Mouse (Mus musculus): ENCODE data around the gene Ndufa11. TPM values are rescaled to one million over a fixed set of nuclear protein-coding genes. Genes with fewer than 3 reads are reported as not detected.

Ndufa11 gene
- polyA plus RNA-seq, 1 experiment from 2014 or later, result 282 TPM

DNA sequence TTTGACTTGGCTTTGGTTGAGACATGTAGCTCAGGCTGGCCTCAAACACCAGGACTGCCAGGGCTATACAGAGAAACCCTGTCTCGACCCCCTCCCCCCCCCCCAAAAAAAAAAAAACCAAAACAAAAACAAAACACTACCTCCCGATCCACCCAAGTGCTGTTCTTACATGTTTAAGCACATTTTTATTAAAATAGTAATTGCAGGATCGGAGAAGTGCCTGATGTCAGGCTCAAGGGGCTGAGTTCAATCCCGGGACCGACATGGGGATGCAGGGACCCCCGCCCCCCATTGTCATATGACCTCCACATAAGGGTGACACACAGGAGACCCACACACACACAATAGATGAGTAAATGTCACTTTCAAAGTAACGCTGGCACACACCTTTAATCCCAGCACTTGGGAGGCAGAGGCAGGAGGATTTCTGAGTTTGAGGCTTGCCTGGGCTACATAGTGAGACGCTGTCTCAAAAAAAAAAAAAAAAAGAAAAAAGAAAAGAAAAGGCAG is 46.2 kb downstream of the Ndufa11 start:
- H3K9me3 ChIP-seq (replicated peaks), result no peaks in the 10 kb centered on the region
- H3K27me3 ChIP-seq (replicated peaks), result peaks cover 7% of the 10 kb centered on the region; the same call in 1 of the 2 replicates
- H3K9ac ChIP-seq, result peak overlapping the region; percentile 83
- peak overlapping the region; percentile 94 for H3K27ac ChIP-seq
- peaks cover 26% of the 10 kb centered on the region for H3K36me3 ChIP-seq
- H3K4me2 ChIP-seq, result peak overlapping the region; percentile 94
- peaks cover 55% of the 10 kb centered on the region for H3K4me1 ChIP-seq
- WGBS (ENCODE audit: insufficient replicate concordance), result 51% methylated on average over 8 of the region's 8 CpGs
- peak overlapping the region; percentile 73 for H3K4me3 ChIP-seq
- ATAC-seq, result no peak

DNA sequence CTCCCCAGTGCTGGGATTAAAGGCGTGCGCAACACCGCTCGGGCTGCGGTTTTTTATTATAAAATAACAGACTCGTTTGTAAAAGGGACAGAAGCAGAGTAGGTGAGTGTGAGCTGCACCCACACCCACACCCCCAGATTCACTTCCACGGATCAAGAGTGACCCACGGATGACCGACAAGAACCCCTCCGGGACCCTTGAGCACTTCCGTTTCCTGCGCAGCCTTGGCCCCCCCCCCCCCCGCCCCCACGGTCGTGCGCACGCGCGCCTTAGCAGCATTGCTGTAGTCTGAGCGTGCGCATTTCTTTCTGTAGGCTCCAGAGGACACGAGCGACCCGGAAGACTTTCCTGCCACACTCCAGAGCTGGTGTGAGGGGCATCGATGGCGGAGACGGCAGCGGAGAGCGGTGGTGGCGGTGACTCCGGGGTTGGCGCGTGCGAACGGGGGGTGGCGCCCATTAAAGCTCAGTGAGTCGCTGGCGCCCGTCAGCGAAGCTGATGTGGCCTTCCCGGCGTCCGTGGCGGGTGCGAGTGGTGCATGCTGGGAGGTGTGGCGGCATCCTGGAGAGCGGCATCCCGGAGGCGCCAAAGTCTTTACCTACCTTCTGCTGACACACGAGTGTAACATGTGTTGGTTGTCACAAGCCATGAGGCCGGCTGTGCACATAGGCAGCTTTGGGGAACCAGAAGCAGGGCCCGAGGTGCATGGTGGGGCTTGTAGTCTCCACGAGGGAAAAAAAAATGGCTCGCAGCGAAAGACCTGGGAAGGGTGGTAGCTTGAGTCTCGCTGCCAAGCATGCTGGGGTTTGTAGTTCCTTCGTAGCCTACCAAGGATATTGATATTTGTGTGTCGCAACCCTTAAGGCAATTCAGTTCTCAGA is 47.1 kb downstream of the Ndufa11 start, which contains the start of gene Dus3l:
Gene Dus3l, plus strand, starts transcription at position 284 of the 881 bp plus-strand sequence.
- Histone ChIP-seq H3K4me2 (peak within 1 kb of the TSS; percentile 94), H3K9ac (peak within 1 kb of the TSS; percentile 83), H3K4me1 (peaks cover 49% of the 10 kb centered on the region), H3K36me3 (peaks cover 35% of the 10 kb centered on the region), H3K27me3 (replicated peaks) (peaks cover 7% of the 10 kb centered on the region; the same call in 1 of the 2 replicates), H3K27ac (peak within 1 kb of the TSS; percentile 94), H3K9me3 (replicated peaks) (no peaks in the 10 kb centered on the region), H3K4me3 (peak within 1 kb of the TSS; percentile 73)
- peak; percentile 66 for ATAC-seq
- 1% methylated on average over 56 of the region's 58 CpGs for WGBS (ENCODE audit: insufficient replicate concordance)

DNA sequence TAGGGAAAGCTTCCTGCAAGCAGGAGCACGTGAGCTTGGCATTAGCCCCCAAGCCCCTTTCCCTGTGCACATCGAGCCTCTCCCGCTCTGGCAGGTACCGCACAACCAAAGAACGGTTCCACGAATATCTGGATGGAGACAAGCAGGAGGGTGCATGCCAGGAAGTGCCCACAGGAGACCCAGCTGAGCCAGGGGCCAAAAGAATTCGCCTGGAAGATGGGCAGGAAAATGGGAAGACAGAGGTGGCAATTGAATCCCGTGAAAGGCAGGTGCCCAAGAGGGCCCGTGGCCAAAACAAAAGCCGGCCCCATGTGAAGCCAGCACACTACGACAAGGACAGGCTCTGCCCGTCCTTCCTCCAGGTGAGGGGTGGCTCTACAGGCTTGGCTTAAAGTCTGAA is 47.9 kb downstream of the Ndufa11 start:
- WGBS (ENCODE audit: insufficient replicate concordance), result 37% methylated on average over 12 of the region's 12 CpGs
- Histone ChIP-seq H3K4me1 (peaks cover 45% of the 10 kb centered on the region), H3K4me3 (peak overlapping the region; percentile 73), H3K9ac (peak overlapping the region; percentile 83), H3K36me3 (peaks cover 43% of the 10 kb centered on the region), H3K9me3 (replicated peaks) (no peaks in the 10 kb centered on the region), H3K27ac (peak overlapping the region; percentile 94), H3K27me3 (replicated peaks) (peaks cover 2% of the 10 kb centered on the region; the same call in 1 of the 2 replicates), H3K4me2 (peak overlapping the region; percentile 94)
- no peak for ATAC-seq

DNA sequence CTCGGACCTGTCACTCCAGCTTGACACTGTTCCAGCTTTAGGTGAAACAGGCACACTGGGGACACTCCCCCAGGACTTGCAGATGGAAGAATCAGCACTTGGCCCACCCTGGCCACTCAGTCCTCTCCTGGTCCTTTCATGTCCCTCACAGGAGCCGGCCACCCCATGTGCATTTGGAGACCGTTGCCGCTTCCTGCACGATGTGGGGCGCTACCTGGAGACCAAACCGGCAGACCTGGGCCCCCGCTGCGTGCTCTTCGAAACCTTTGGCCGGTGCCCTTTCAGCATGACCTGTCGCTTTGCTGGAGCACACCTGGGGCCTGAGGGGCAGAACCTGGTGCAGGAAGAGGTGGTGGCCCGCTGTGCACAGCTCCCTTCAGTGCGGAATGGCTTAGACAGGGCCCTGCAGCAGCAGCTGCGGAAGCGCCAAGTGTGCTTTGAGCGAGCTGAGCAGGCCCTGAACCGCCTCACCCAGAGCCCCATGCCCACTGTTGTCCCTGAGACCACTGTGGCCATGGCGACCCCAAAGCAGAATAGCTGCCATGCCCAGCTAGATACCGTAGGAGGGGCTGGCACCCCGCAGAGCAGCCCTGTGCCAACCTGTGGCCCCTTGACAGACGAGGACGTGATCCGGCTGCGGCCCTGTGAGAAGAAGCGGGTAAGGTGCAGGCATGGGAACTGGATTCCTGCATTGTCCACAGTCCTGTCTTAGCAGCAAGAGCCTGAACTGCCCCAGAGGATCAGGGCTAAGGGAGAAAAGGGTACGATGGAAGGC is 49.3 kb downstream of the Ndufa11 start:
- Histone ChIP-seq H3K4me2 (no peak overlapping the region), H3K9ac (no peak overlapping the region), H3K27me3 (replicated peaks) (no peaks in the 10 kb centered on the region), H3K9me3 (replicated peaks) (no peaks in the 10 kb centered on the region), H3K36me3 (peaks cover 56% of the 10 kb centered on the region), H3K4me1 (peaks cover 32% of the 10 kb centered on the region), H3K4me3 (no peak overlapping the region), H3K27ac (no peak overlapping the region)
- ATAC-seq, result no peak
- 92% methylated on average over 27 of the region's 27 CpGs for WGBS (ENCODE audit: insufficient replicate concordance)

DNA sequence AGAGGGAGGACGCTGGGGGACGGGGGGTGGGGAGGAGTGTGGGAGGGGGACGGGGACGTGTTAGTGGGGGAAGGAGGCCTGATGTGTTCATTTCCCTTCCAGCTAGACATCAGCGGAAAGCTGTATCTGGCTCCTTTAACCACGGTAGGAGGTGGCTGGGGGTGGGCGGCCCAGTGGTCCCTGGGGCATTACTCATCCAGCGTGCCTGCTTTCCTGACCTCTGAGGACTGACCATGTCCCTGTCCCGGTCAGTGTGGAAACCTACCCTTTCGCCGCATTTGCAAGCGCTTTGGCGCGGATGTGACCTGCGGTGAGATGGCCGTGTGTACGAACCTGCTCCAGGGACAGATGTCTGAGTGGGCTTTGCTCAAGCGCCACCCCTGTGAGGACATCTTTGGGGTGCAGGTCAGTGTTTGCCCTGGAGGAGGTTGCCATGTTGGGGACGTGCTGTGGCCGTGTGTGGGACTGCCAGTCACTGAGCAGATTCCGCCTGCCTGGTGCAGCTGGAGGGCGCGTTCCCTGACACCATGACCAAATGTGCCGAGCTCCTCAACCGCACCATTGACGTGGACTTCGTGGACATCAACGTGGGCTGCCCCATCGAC is 50.1 kb downstream of the Ndufa11 start:
- Histone ChIP-seq H3K36me3 (peaks cover 57% of the 10 kb centered on the region), H3K9ac (no peak overlapping the region), H3K4me1 (peaks cover 25% of the 10 kb centered on the region), H3K27me3 (replicated peaks) (no peaks in the 10 kb centered on the region), H3K9me3 (replicated peaks) (no peaks in the 10 kb centered on the region), H3K4me2 (no peak overlapping the region), H3K27ac (no peak overlapping the region), H3K4me3 (no peak overlapping the region)
- ATAC-seq, result no peak
- 90% methylated on average over 29 of the region's 29 CpGs for WGBS (ENCODE audit: insufficient replicate concordance)

DNA sequence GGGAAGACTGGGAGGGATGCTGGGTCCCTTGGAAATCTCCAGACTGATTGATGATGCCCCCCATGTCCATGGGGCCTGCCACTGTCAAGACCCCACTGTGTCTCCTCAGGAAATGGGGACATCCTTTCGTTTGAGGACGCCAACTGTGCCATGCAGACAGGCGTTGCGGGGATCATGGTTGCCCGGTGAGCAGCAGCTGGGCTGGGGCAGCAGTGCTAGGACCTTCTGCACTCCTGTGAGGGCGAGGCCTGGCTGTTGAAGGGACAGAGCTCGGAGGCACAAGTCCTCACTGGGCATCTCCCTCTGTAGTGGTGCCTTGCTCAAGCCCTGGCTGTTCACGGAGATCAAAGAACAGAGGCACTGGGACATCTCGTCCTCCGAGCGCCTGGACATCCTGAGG is 51.4 kb downstream of the Ndufa11 start:
- H3K36me3 ChIP-seq, result peaks cover 57% of the 10 kb centered on the region
- no peaks in the 10 kb centered on the region for H3K27me3 ChIP-seq (replicated peaks)
- WGBS (ENCODE audit: insufficient replicate concordance), result 87% methylated on average over 11 of the region's 11 CpGs
- peaks cover 25% of the 10 kb centered on the region for H3K4me1 ChIP-seq
- no peak for ATAC-seq
- no peak overlapping the region for H3K27ac ChIP-seq
- no peaks in the 10 kb centered on the region for H3K9me3 ChIP-seq (replicated peaks)
- H3K9ac ChIP-seq, result no peak overlapping the region
- no peak overlapping the region for H3K4me2 ChIP-seq
- H3K4me3 ChIP-seq, result no peak overlapping the region

DNA sequence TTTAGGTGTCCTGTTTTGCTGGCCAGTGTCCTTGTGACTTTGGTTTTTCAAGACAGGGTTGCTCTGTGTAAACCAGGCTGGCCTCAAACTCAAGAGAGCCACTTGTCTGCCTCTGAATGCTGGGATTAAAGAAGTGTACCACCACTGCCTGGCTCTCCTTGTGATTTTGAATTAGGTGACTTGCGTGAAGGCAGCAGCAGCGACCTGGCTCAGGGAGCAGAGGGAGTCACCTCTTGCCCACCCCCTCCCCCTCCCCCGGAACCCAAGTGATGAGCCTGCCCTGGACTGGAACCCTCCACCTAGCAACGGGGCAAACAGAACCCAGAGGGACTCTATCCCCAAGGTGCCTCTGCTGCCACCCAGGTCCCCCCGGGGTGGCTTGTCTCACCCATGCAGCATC is 52.4 kb downstream of the Ndufa11 start, which contains the start of gene Prr22:
Gene Prr22, plus strand, starts transcription at position 301 of the 400 bp plus-strand sequence.
- 82% methylated on average over 5 of the region's 5 CpGs for WGBS (ENCODE audit: insufficient replicate concordance)
- peaks cover 57% of the 10 kb centered on the region for H3K36me3 ChIP-seq
- no peak for ATAC-seq
- peaks cover 24% of the 10 kb centered on the region for H3K4me1 ChIP-seq
- H3K9ac ChIP-seq, result no peak within 1 kb of the TSS
- no peak within 1 kb of the TSS for H3K4me2 ChIP-seq
- no peaks in the 10 kb centered on the region for H3K27me3 ChIP-seq (replicated peaks)
- no peak within 1 kb of the TSS for H3K4me3 ChIP-seq
- no peaks in the 10 kb centered on the region for H3K9me3 ChIP-seq (replicated peaks)
- no peak within 1 kb of the TSS for H3K27ac ChIP-seq

Other genes with a start within 250 kb of the Ndufa11 start
- gene Ptprs, start 241.3 kb upstream of the Ndufa11 start, polyA plus RNA-seq (2016; fragmentation: Nextera tagmentation; extraction: Ambion mirVana), result 19.3 and 21.2 TPM in 2 replicates
- not detected in 2 replicates for gene Znrf4, start 205.3 kb upstream of the Ndufa11 start, polyA plus RNA-seq (2016; fragmentation: Nextera tagmentation; extraction: Ambion mirVana)
- gene Gm20219, start 163.4 kb upstream of the Ndufa11 start, polyA plus RNA-seq (2016; fragmentation: Nextera tagmentation; extraction: Ambion mirVana), result 0.20 and 0.25 TPM in 2 replicates
- 58.9 and 63.6 TPM in 2 replicates for gene Safb2, start 133.2 kb upstream of the Ndufa11 start, polyA plus RNA-seq (2016; fragmentation: Nextera tagmentation; extraction: Ambion mirVana)
- 73.6 and 79.1 TPM in 2 replicates for gene Safb, start 132.9 kb upstream of the Ndufa11 start, polyA plus RNA-seq (2016; fragmentation: Nextera tagmentation; extraction: Ambion mirVana)
- 176 and 179 TPM in 2 replicates for gene 2410015M20Rik, start 108.0 kb upstream of the Ndufa11 start, polyA plus RNA-seq (2016; fragmentation: Nextera tagmentation; extraction: Ambion mirVana)
- gene Rpl36, start 104.4 kb upstream of the Ndufa11 start, polyA plus RNA-seq (2016; fragmentation: Nextera tagmentation; extraction: Ambion mirVana), result 1,562 and 1,574 TPM in 2 replicates
- gene Lonp1, start 90.9 kb upstream of the Ndufa11 start, polyA plus RNA-seq (2016; fragmentation: Nextera tagmentation; extraction: Ambion mirVana), result 61.7 and 65.4 TPM in 2 replicates
- 0.50 and 0.57 TPM in 2 replicates for gene Catsperd, start 89.6 kb upstream of the Ndufa11 start, polyA plus RNA-seq (2016; fragmentation: Nextera tagmentation; extraction: Ambion mirVana)
- gene Ranbp3, start 44.5 kb upstream of the Ndufa11 start, polyA plus RNA-seq (2016; fragmentation: Nextera tagmentation; extraction: Ambion mirVana), result 66.3 and 67.5 TPM in 2 replicates
- 3.8 and 4.0 TPM in 2 replicates for gene Vmac, start 255 bp downstream of the Ndufa11 start, polyA plus RNA-seq (2016; fragmentation: Nextera tagmentation; extraction: Ambion mirVana)
- 3.2 and 4.1 TPM in 2 replicates for gene Nrtn, start 39.8 kb downstream of the Ndufa11 start, polyA plus RNA-seq (2016; fragmentation: Nextera tagmentation; extraction: Ambion mirVana)
- 24.1 and 24.6 TPM in 2 replicates for gene Dus3l, start 47.0 kb downstream of the Ndufa11 start, polyA plus RNA-seq (2016; fragmentation: Nextera tagmentation; extraction: Ambion mirVana)
- 1.1 and 1.2 TPM in 2 replicates for gene Prr22, start 52.5 kb downstream of the Ndufa11 start, polyA plus RNA-seq (2016; fragmentation: Nextera tagmentation; extraction: Ambion mirVana)
- 12.6 and 13.6 TPM in 2 replicates for gene Rfx2, start 113.2 kb downstream of the Ndufa11 start, polyA plus RNA-seq (2016; fragmentation: Nextera tagmentation; extraction: Ambion mirVana)
- gene Acsbg2, start 156.7 kb downstream of the Ndufa11 start, polyA plus RNA-seq (2016; fragmentation: Nextera tagmentation; extraction: Ambion mirVana), result not detected in 2 replicates
- gene 1700061G19Rik, start 157.7 kb downstream of the Ndufa11 start, polyA plus RNA-seq (2016; fragmentation: Nextera tagmentation; extraction: Ambion mirVana), result 0.08 and 0.11 TPM in 2 replicates
- 24.4 and 24.7 TPM in 2 replicates for gene Mllt1, start 217.6 kb downstream of the Ndufa11 start, polyA plus RNA-seq (2016; fragmentation: Nextera tagmentation; extraction: Ambion mirVana)